ENCODE assay signal across 27 mouse cellular contexts in the genomic region with DNA sequence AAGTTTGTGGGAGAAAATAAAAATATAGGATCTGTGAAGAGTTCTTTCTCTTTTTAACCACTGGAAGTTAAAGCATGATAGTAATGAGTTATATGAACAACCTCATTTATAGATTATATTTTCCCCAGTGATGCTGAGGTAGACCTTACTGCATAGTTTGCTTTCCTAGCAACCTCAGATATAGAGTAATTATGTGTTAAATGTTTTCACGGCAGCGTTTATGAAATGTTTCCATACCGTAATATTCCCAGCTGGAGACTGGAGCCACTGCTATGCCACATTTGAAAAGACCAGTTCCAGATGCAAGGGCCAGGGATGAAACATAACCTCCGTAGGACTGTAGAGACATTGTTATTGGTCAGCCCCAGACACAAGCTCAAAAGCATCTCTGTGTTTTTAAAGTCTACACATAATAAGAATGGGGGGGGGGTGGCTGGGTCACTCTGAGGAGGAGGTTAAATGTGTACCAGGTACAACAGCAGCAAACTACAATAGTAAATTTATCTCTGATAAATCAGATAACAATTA. TPM values are rescaled to one million over a fixed set of nuclear protein-coding genes. Genes with fewer than 3 reads are reported as not detected.
DNase-seq lines count a peak whose midpoint lies in the region; ATAC-seq and TF ChIP-seq lines count a peak whose summit lies in the region.
"Had no signal": no experiment of that assay in that cellular context is flagged by ENCODE, and none has a peak within 500 bp of the region (broad histone marks: within the 10 kb centered on the region; RNA-seq: fewer than 3 reads in every experiment).

No protein-coding gene starts in this region.

- no peaks in the 10 kb centered on the region for H3K4me1 ChIP-seq in limb, embryonic 12.5 days (replicated peaks)
- no peaks in the 10 kb centered on the region for H3K4me1 ChIP-seq in limb, embryonic 10.5 days
- peaks cover 3% of the 10 kb centered on the region; the same call in 1 of the 2 replicates for H3K4me1 ChIP-seq in cortical plate, adult 2 months (ENCODE audit: control insufficient read depth, insufficient read depth, low read length)
- peaks cover 21% of the 10 kb centered on the region for H3K4me1 ChIP-seq in limb, embryonic 13.5 days
- no peaks in the 10 kb centered on the region for H3K4me1 ChIP-seq in limb, embryonic 15.5 days
- no peaks in the 10 kb centered on the region for H3K4me1 ChIP-seq in intestine, postnatal 0 days (replicated peaks; ENCODE audit: control insufficient read depth, insufficient read depth, low read length)
- H3K4me1 ChIP-seq: embryonic facial prominence, embryonic 13.5 days; embryonic facial prominence, embryonic 15.5 days had no signal

- no peak overlapping the region for H3K4me3 ChIP-seq in limb, embryonic 12.5 days (replicated peaks)
- no peak overlapping the region for H3K4me3 ChIP-seq in limb, embryonic 10.5 days
- H3K4me3 ChIP-seq in cortical plate, adult 2 months (ENCODE audit: insufficient read depth, low read length) = no peak overlapping the region
- H3K4me3 ChIP-seq in limb, embryonic 13.5 days = no peak overlapping the region
- H3K4me3 ChIP-seq in limb, embryonic 15.5 days = no peak overlapping the region
- H3K4me3 ChIP-seq in intestine, postnatal 0 days (ENCODE audit: low read depth, low read length) = no peak overlapping the region
- H3K4me3 ChIP-seq: embryonic facial prominence, embryonic 13.5 days; embryonic facial prominence, embryonic 15.5 days; erythroblast, embryonic 14.5 days; forebrain, embryonic 10.5 days; forebrain, embryonic 12.5 days had no signal

- no peak overlapping the region for H3K4me2 ChIP-seq in limb, embryonic 12.5 days
- no peak overlapping the region for H3K4me2 ChIP-seq in limb, embryonic 13.5 days (replicated peaks)
- no peak overlapping the region for H3K4me2 ChIP-seq in limb, embryonic 15.5 days
- no peak overlapping the region for H3K4me2 ChIP-seq in intestine, postnatal 0 days (replicated peaks; ENCODE audit: low read depth)
- H3K4me2 ChIP-seq: embryonic facial prominence, embryonic 13.5 days; embryonic facial prominence, embryonic 15.5 days; forebrain, embryonic 12.5 days had no signal

- no peak for TF ChIP-seq CTCF in cortical plate, adult 2 months (IDR thresholded peaks at IDR 0.05; ENCODE audit: extremely low read depth, insufficient read depth, low read length)
- TF ChIP-seq CTCF in intestine, postnatal 0 days (IDR thresholded peaks at IDR 0.05; ENCODE audit: low read depth) = no peak

- no peak overlapping the region for H3K27ac ChIP-seq in limb, embryonic 12.5 days
- H3K27ac ChIP-seq in limb, embryonic 10.5 days = no peak overlapping the region
- 0 out of 2 replicates have a peak overlapping the region, but pooled peaks have one; percentile 8 for H3K27ac ChIP-seq in cortical plate, adult 2 months (ENCODE audit: insufficient read depth, low read length)
- no peak overlapping the region for H3K27ac ChIP-seq in limb, embryonic 13.5 days
- no peak overlapping the region; the same call in 1 of the 2 replicates for H3K27ac ChIP-seq in limb, embryonic 15.5 days
- H3K27ac ChIP-seq in intestine, postnatal 0 days (ENCODE audit: low read depth, low read length) = no peak overlapping the region
- H3K27ac ChIP-seq: embryonic facial prominence, embryonic 13.5 days; embryonic facial prominence, embryonic 15.5 days; forebrain, embryonic 10.5 days; forebrain, embryonic 12.5 days had no signal

- WGBS in limb, embryonic 12.5 days = 49% methylated on average over 4 of the region's 4 CpGs
- WGBS in limb, embryonic 10.5 days = 92% methylated on average over 4 of the region's 4 CpGs
- 38% methylated on average over 4 of the region's 4 CpGs for WGBS in limb, embryonic 13.5 days
- 29% methylated on average over 4 of the region's 4 CpGs for WGBS in limb, embryonic 15.5 days
- 78% methylated on average over 4 of the region's 4 CpGs for WGBS in intestine, postnatal 0 days

- no peak for TF ChIP-seq POLR2A in cortical plate, adult 2 months (IDR thresholded peaks at IDR 0.05; ENCODE audit: extremely low read depth, insufficient read depth, low read length)

- no peak for DNase-seq in limb, embryonic 10.5 days (ENCODE audit: low spot score)
- no peak for DNase-seq in heart, adult 18-20 months
- DNase-seq: adrenal gland, adult 2 months; adrenal gland, postnatal 10 days; adrenal gland, postnatal 25 days; cerebellum, adult 11 months; cerebellum, adult 18-20 months; cerebellum, adult 8-10 months; cerebellum, adult 9-11 months; cerebellum, postnatal 25 days; embryo, embryonic 11 days had no signal

- ATAC-seq in limb, embryonic 12.5 days (ENCODE audit: insufficient number of reproducible peaks, insufficient read depth, low FRiP score, low TSS enrichment, low read depth) = peak; percentile 56; the same call in 1 of the 2 replicates
- ATAC-seq in limb, embryonic 13.5 days (ENCODE audit: low FRiP score, low read depth) = peak; percentile 85
- peak; percentile 40; the same call in 1 of the 2 replicates for ATAC-seq in limb, embryonic 15.5 days (ENCODE audit: insufficient number of reproducible peaks, low FRiP score, low TSS enrichment, low read depth)
- ATAC-seq in intestine, postnatal 0 days = no peak
- ATAC-seq: forebrain, embryonic 14.5 days; forebrain, embryonic 16.5 days had no signal

- no peak overlapping the region for H3K9ac ChIP-seq in limb, embryonic 12.5 days (replicated peaks)
- H3K9ac ChIP-seq in limb, embryonic 13.5 days = no peak overlapping the region
- H3K9ac ChIP-seq in limb, embryonic 15.5 days = no peak overlapping the region
- H3K9ac ChIP-seq in intestine, postnatal 0 days (ENCODE audit: low read depth, low read length) = no peak overlapping the region
- H3K9ac ChIP-seq: embryonic facial prominence, embryonic 13.5 days; embryonic facial prominence, embryonic 15.5 days; forebrain, embryonic 12.5 days had no signal

- H3K36me3 ChIP-seq in limb, embryonic 12.5 days = no peaks in the 10 kb centered on the region
- H3K36me3 ChIP-seq in limb, embryonic 10.5 days = no peaks in the 10 kb centered on the region
- H3K36me3 ChIP-seq in limb, embryonic 13.5 days = no peaks in the 10 kb centered on the region
- no peaks in the 10 kb centered on the region for H3K36me3 ChIP-seq in limb, embryonic 15.5 days
- H3K36me3 ChIP-seq in intestine, postnatal 0 days (ENCODE audit: control insufficient read depth, insufficient read depth) = no peaks in the 10 kb centered on the region
- H3K36me3 ChIP-seq: embryonic facial prominence, embryonic 13.5 days; embryonic facial prominence, embryonic 15.5 days; forebrain, embryonic 10.5 days; forebrain, embryonic 12.5 days had no signal

- no peaks in the 10 kb centered on the region for H3K27me3 ChIP-seq in limb, embryonic 12.5 days
- no peaks in the 10 kb centered on the region for H3K27me3 ChIP-seq in limb, embryonic 10.5 days (ENCODE audit: low read depth, poor library complexity, severe bottlenecking)
- 0 out of 2 replicates have a peak, but pooled peaks cover under 1% of the 10 kb centered on the region for H3K27me3 ChIP-seq in limb, embryonic 13.5 days
- no peaks in the 10 kb centered on the region for H3K27me3 ChIP-seq in limb, embryonic 15.5 days
- H3K27me3 ChIP-seq in intestine, postnatal 0 days (replicated peaks; ENCODE audit: control insufficient read depth, insufficient read depth, low read length) = no peaks in the 10 kb centered on the region
- H3K27me3 ChIP-seq: embryonic facial prominence, embryonic 13.5 days; embryonic facial prominence, embryonic 15.5 days; forebrain, embryonic 12.5 days had no signal

- no peaks in the 10 kb centered on the region for H3K9me3 ChIP-seq in limb, embryonic 12.5 days
- H3K9me3 ChIP-seq in limb, embryonic 10.5 days (replicated peaks) = no peaks in the 10 kb centered on the region
- H3K9me3 ChIP-seq in limb, embryonic 13.5 days = no peaks in the 10 kb centered on the region
- H3K9me3 ChIP-seq in limb, embryonic 15.5 days = no peaks in the 10 kb centered on the region
- no peaks in the 10 kb centered on the region for H3K9me3 ChIP-seq in intestine, postnatal 0 days (ENCODE audit: control insufficient read depth)
- H3K9me3 ChIP-seq: embryonic facial prominence, embryonic 13.5 days; embryonic facial prominence, embryonic 15.5 days; forebrain, embryonic 10.5 days; forebrain, embryonic 12.5 days had no signal

RNA-seq across cellular contexts. Expression of a gene that starts 20.9 kb away (rescaled TPM):
- 0.44 and 0.46 TPM in 2 replicates for polyA plus RNA-seq in limb, embryonic 12.5 days (2016; fragmentation: Nextera tagmentation; extraction: Ambion mirVana)
- 0.18 TPM in 1 of 2 replicates, not detected in the other for polyA plus RNA-seq in limb, embryonic 10.5 days (2016; fragmentation: Nextera tagmentation; extraction: Ambion mirVana)
- polyA plus RNA-seq in cortical plate, adult 2 months (2012; rRNA removed) = not detected in 2 replicates
- 0.27 and 0.29 TPM in 2 replicates for polyA plus RNA-seq in limb, embryonic 13.5 days (2015; fragmentation: Nextera tagmentation; extraction: Ambion mirVana)
- polyA plus RNA-seq in limb, embryonic 15.5 days (2015; fragmentation: Nextera tagmentation; extraction: Ambion mirVana) = not detected in 2 replicates
- polyA plus RNA-seq in intestine, postnatal 0 days (2015; fragmentation: Nextera tagmentation; extraction: Ambion mirVana) = 36.4 and 48.5 TPM in 2 replicates
- total RNA-seq in heart, adult 18-20 months (2021) = not detected
- total RNA-seq: adrenal gland, adult 2 months; adrenal gland, postnatal 10 days; adrenal gland, postnatal 25 days; ES-E14; MEL had no signal
- polyA plus RNA-seq: adrenal gland, adult 2 months; C2C12; embryonic facial prominence, embryonic 11.5 days; embryonic facial prominence, embryonic 13.5 days; embryonic facial prominence, embryonic 15.5 days; erythroblast, embryonic 14.5 days; forebrain, embryonic 10.5 days had no signal

Comparison
In these comparisons a context has a peak if more than half of its experiments do, and no peak if none do; other contexts are left out.
1. RNA of a gene that starts 20.9 kb away (polyA plus RNA-seq): 36.4 to 48.5 TPM in intestine, postnatal 0 days; 0.44 to 0.46 TPM in limb, embryonic 12.5 days, 0.27 to 0.29 TPM in limb, embryonic 13.5 days, 0.18 TPM in limb, embryonic 10.5 days, not detected in limb, embryonic 15.5 days and not detected in cortical plate, adult 2 months; every median in the first group is over 10 times any median in the second.